Mouse (Mus musculus) adrenal gland, postnatal 14 days (tissue): ENCODE results near the gene Lrrc31. TPM values are rescaled to one million over a fixed set of nuclear protein-coding genes. Genes with fewer than 3 reads are reported as not detected.
A peak's percentile ranks its signal among the peaks of the same experiment; 100 is the strongest.

Source experiments
- DNase-seq: peaks from one replicate; pipeline ENCODE4 v3.0.0; 2021; ENCODE audit warnings: mixed read lengths
- total RNA-seq: library from RNA; stranded (reverse); gene quantifications from 2 replicates; pipeline ENCODE4 v1.2.3, GENCODE M21; 2021

Gene Lrrc31
- total RNA-seq, 1 experiment from 2014 or later = 0.15 TPM

DNA sequence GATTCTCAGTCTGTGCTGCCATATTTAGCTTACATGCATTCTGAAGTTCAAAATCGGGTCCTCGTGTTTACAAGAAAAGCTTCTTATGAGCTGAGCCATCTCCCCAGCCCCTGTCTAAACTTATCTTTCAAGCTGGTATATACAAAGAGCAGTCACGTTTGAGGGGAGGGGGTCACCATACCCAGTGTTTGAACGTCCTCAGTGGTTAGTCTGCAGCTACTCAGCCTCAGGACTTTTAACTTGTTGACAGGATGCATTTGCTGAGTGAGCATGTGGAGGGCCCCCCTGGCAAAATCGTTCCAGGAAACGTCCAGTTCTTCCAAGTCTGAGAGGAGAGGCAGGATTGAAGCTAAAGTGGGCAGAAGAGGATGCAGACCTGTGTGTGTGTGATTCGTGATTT lies 8.7 kb downstream of the Lrrc31 start:
- DNase-seq = no peak

DNA sequence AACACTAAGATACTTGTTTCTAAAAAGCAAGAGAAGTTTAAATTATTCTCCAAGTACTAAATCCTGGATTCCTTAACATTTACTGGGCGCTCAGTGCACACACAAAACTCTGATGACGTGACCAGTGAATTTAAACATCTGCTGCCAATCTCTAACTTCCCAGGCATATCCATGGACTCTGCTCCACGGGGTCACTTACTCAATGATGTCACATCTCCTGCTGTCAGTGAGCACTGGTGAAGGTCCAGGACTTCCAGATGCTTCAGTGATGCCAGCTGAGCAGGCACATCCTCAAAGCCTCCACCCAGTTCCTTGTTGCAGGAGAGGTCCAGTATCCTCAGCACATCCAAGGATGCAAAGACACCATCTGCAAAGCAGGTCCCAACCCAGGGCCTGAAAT lies 12.4 kb downstream of the Lrrc31 start:
- no peak for DNase-seq

DNA sequence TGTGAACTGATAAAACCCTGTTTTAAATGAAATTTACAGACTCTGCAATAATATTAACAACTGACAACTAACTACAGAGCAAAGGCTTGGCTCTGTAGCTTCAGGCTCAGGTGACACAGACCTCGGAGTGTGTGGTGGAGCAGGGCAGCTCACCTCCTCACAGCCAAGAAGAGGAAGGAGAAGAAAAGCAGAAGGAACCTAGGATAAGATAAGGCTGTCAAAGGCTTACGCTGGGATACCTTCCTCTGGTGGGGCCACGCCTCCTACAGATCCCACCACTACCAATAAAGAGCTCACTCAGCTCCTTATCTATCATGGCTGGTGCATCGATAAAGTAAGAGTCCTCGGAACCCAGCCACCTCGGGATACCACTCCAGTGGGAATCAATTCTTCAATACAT lies 16.5 kb downstream of the Lrrc31 start:
- DNase-seq = no peak

DNA sequence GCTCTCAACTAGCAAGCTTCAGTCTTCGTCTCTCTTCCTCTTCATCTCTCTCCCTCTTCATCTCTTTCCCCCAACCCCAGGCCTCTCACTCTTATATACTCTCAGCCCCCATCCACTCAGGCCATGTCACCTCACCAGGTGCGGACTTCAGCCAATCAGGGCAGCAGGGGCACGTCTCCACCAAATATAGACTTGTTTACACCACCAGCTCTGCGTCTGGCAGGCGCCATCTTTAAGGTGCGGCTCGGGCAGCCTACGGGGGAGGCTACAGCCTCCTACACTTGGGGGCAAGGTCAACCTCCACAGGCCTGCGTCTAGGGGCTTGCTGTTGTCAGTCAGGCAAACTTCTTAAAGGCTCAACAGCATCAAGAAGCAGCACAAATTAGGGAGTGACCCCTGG lies 41.2 kb downstream of the Lrrc31 start:
- no peak for DNase-seq

- no peak for DNase-seq
These were observed 43.7 kb downstream of the Lrrc31 start for GRCm38 (mm10) chr3:30655937-30656336.

- peak; percentile 12 for DNase-seq
These were observed 49.4 kb downstream of the Lrrc31 start for GRCm38 (mm10) chr3:30650062-30650841.

GRCm38 (mm10) chr3:30648466-30648865 lies 51.2 kb downstream of the Lrrc31 start:
- DNase-seq = no peak

DNA sequence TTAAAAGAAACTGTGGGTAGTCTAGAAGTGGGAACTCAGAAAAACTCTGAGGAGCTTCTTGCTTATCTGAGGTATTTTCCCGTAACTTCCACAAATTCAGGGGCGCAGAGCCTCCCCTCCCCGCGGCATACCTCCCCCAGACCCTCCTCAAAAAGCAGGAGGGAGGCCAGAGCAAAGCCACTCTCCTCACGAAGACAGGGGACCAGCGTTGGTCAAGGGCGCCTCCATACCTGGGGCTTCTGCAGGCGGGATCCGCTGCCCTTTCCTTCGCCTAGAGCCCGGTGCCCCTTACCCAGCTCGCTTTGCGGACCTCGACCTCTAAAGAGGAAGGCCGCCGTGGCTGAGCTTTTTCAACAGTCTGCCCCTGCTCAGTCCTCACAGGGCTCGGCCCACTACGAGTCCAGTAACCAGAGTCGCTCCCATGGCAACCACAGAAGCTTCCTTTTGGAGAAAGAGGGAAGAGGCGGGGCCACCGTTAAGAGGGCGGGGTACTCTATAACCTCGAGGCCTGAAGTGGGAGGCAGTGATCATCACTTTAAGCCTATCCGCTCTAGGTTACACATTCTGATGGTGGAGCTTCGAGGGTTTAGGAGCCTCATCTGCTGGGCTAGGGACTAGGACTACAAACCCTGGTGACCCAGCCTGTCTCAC lies 52.1 kb downstream of the Lrrc31 start, which contains the start of gene Lrrc34:
Gene Lrrc34 (minus strand): TSS at position 430 of the 651 bp plus-strand sequence.
- peak; percentile 63 for DNase-seq

- DNase-seq = no peak
These were observed 52.9 kb downstream of the Lrrc31 start for GRCm38 (mm10) chr3:30646761-30647160.

DNA sequence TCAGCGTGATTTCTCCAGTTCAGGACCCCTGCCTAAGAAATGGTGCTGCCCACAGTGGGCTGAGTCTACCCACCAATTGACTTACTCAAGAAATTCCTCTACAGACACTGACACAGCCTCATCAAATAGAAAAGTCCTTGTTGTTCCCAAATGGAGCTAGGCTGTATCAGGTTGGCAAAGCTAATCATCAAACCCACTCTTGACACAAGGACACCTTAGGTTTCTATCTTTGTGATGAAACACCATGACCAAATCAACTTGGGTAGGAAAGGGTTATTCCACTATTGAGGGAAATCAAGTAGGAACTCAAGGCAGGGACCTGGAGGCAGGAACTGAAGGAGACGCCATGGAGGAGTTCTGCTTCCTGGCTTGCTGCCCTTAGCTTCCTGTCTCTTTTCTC lies 55.4 kb downstream of the Lrrc31 start, which contains the start of gene Lrriq4:
Gene Lrriq4 (plus strand): TSS at position 301 of the 400 bp plus-strand sequence.
- DNase-seq = no peak

DNA sequence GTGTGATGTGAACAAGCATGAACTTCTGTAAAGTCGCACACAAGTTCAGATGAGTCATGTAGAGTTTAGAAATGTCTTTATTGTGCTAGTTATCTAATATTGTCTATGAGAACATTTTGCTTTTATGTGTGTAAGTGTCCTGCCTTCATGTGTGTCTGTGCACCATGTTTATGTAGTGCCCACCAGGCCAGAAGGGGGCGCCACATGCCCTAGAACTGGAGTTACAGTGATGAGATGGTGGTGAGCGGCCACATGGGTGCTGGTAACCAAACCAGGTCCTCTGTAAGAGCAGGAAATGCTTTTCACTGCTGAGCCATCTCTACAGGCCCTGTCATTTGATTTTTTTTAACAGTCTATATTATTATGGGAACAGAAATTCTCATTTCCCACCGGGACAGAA lies 64.0 kb downstream of the Lrrc31 start:
- DNase-seq = no peak

DNA sequence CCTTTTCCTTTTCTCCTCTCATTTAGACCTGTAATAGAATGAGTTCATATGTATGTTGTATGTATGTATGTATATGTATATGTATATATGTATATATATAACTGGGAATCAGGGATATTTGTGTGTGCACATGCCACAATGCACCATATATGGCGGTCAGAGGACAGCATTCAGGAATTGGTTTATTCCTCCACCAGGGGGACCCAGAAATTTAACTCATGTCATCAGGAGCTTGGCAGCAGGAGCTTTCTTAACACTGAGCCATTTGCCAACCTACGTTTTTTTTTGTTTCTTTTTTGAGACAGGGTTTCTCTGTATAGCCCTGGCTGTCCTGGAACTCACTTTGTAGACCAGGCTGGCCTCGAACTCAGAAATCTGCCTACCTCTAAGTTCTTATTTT lies 66.0 kb downstream of the Lrrc31 start:
- DNase-seq = no peak

Other genes with a start within 250 kb of the Lrrc31 start
- gene Mecom, start 151.8 kb downstream of the Lrrc31 start, total RNA-seq = 15.4 and 15.6 TPM in 2 replicates
- gene Actrt3, start 99.9 kb downstream of the Lrrc31 start, total RNA-seq = not detected in 2 replicates
- 20.1 and 25.7 TPM in 2 replicates for gene Mynn, start 97.8 kb downstream of the Lrrc31 start, total RNA-seq
- gene Lrriq4, start 55.3 kb downstream of the Lrrc31 start, total RNA-seq = not detected in 2 replicates
- gene Lrrc34, start 52.0 kb downstream of the Lrrc31 start, total RNA-seq = not detected in 2 replicates
- gene Samd7, start 46.5 kb upstream of the Lrrc31 start, total RNA-seq = not detected in 2 replicates
- gene Sec62, start 93.0 kb upstream of the Lrrc31 start, total RNA-seq = 89.3 and 92.6 TPM in 2 replicates
- gene Gpr160, start 156.1 kb upstream of the Lrrc31 start, total RNA-seq = 1.4 and 5.4 TPM in 2 replicates